Mouse (Mus musculus) ovary, adult 2 months (tissue): ENCODE results near the gene Wfdc15b. TPM values are rescaled to one million over a fixed set of nuclear protein-coding genes. Genes with fewer than 3 reads are reported as not detected.

ENCODE experiments used
- polyA plus RNA-seq: library from polyadenylated mRNA; depleted of rRNA; stranded (reverse); fragments of >200 nt; gene quantifications from 2 replicates; pipeline ENCODE4 v1.2.3, GENCODE M21; 2012; rRNA removed

Gene Wfdc15b
- polyA plus RNA-seq: 8.0 and 12.6 TPM in 2 replicates

GRCm38 (mm10) chr2:164221522-164221921, at the start of gene Wfdc15b:
Gene Wfdc15b, minus strand, starts transcription at chr2:164221660.

GRCm38 (mm10) chr2:164256540-164256939, 35.1 kb upstream of the Wfdc15b start, which contains the start of gene Svs3b:
Gene Svs3b, minus strand, starts transcription at chr2:164256640.

GRCm38 (mm10) chr2:164238366-164238765, 16.9 kb upstream of the Wfdc15b start, which contains the start of gene Svs2:
Gene Svs2, minus strand, starts transcription at chr2:164238466.

GRCm38 (mm10) chr2:164199626-164200327, 21.7 kb downstream of the Wfdc15b start, which contains the start of gene Wfdc15a:
Gene Wfdc15a, minus strand, starts transcription at chr2:164200130.

GRCm38 (mm10) chr2:164190576-164190975, 30.9 kb downstream of the Wfdc15b start, which contains the start of gene Wfdc12:
Gene Wfdc12, minus strand, starts transcription at chr2:164190608.

GRCm38 (mm10) chr2:164182692-164183255, 38.7 kb downstream of the Wfdc15b start, which contains the start of gene Wfdc5:
Gene Wfdc5, minus strand, starts transcription at chr2:164182742.

GRCm38 (mm10) chr2:164170902-164171301, 50.6 kb downstream of the Wfdc15b start, which contains the start of gene Kcns1:
Gene Kcns1, minus strand, starts transcription at chr2:164171113.

Other genes with a start within 250 kb of the Wfdc15b start
- 30.7 and 33.5 TPM in 2 replicates for gene Ywhab, start 226.7 kb downstream of the Wfdc15b start, polyA plus RNA-seq
- gene Pabpc1l, start 196.2 kb downstream of the Wfdc15b start, polyA plus RNA-seq: 4.8 and 5.4 TPM in 2 replicates
- 11.8 and 14.4 TPM in 2 replicates for gene Stk4, start 151.3 kb downstream of the Wfdc15b start, polyA plus RNA-seq
- gene Tomm34, start 150.5 kb downstream of the Wfdc15b start, polyA plus RNA-seq: 59.8 and 64.6 TPM in 2 replicates
- 0.33 and 0.40 TPM in 2 replicates for gene Kcns1, start 50.5 kb downstream of the Wfdc15b start, polyA plus RNA-seq
- gene Wfdc5, start 38.9 kb downstream of the Wfdc15b start, polyA plus RNA-seq: not detected in 2 replicates
- 0.60 TPM in 1 of 2 replicates, not detected in the other for gene Wfdc12, start 31.1 kb downstream of the Wfdc15b start, polyA plus RNA-seq
- not detected in 2 replicates for gene Wfdc15a, start 21.5 kb downstream of the Wfdc15b start, polyA plus RNA-seq
- not detected in 2 replicates for gene Svs2, start 16.8 kb upstream of the Wfdc15b start, polyA plus RNA-seq
- gene Svs3b, start 35.0 kb upstream of the Wfdc15b start, polyA plus RNA-seq: not detected in 2 replicates
- gene Svs4, start 56.8 kb upstream of the Wfdc15b start, polyA plus RNA-seq: not detected in 2 replicates
- not detected in 2 replicates for gene Svs3a, start 67.6 kb upstream of the Wfdc15b start, polyA plus RNA-seq
- gene Svs6, start 95.1 kb upstream of the Wfdc15b start, polyA plus RNA-seq: not detected in 2 replicates
- gene Svs5, start 111.1 kb upstream of the Wfdc15b start, polyA plus RNA-seq: 0.37 TPM in 1 of 2 replicates, not detected in the other
- 13.5 and 15.4 TPM in 2 replicates for gene Slpi, start 167.4 kb upstream of the Wfdc15b start, polyA plus RNA-seq
- 0.08 TPM in 1 of 2 replicates, not detected in the other for gene Rbpjl, start 181.5 kb upstream of the Wfdc15b start, polyA plus RNA-seq
- gene Matn4, start 183.5 kb upstream of the Wfdc15b start, polyA plus RNA-seq: 0.45 and 0.52 TPM in 2 replicates
- gene Sdc4, start 222.2 kb upstream of the Wfdc15b start, polyA plus RNA-seq: 58.9 and 68.8 TPM in 2 replicates
- gene Sys1, start 235.3 kb upstream of the Wfdc15b start, polyA plus RNA-seq: 190 and 302 TPM in 2 replicates
- gene Gm20458, start 239.3 kb upstream of the Wfdc15b start, polyA plus RNA-seq: 92.2 and 115 TPM in 2 replicates